Mouse (Mus musculus) brain, embryonic 14.5 days (tissue): ENCODE measurements around the gene Mybl2. TPM values are rescaled to one million over a fixed set of nuclear protein-coding genes. Genes with fewer than 3 reads are reported as not detected.

Source experiments
- DNase-seq: peaks from one replicate; pipeline ENCODE4 v3.0.0-alpha.2; 2011; ENCODE audit warnings: low read depth
- CTCF ChIP-seq: fragments of 200-500 bp; IDR thresholded peaks from 2 replicates; pipeline ENCODE4 v1.5.1; 2012; ENCODE audit warnings: inconsistent platforms, mild to moderate bottlenecking, moderate library complexity, borderline replicate concordance; ENCODE audit not compliant: insufficient read depth, insufficient read length; ENCODE audit errors: extremely low read depth
- POLR2A ChIP-seq: fragments of 200-500 bp; IDR thresholded peaks from 2 replicates; pipeline ENCODE4 v1.6.1; 2012; ENCODE audit warnings: mild to moderate bottlenecking, inconsistent platforms, borderline replicate concordance; ENCODE audit not compliant: poor library complexity, insufficient read depth, insufficient read length, severe bottlenecking; ENCODE audit errors: extremely low read depth
- polyA plus RNA-seq: library from polyadenylated mRNA; depleted of rRNA; stranded (reverse); fragments of >200 nt; gene quantifications from 2 replicates; pipeline ENCODE4 v1.2.3, GENCODE M21; 2012; rRNA removed

Gene Mybl2
- polyA plus RNA-seq: 11.0 and 15.9 TPM in 2 replicates

GRCm38 (mm10) chr2:163054335-163054840 is at the start of gene Mybl2:
TSS of gene Mybl2 (plus strand) at chr2:163054687.
- DNase-seq: peak; percentile 97
- TF ChIP-seq CTCF: no peak
- 0 out of 2 replicates have a peak, but pooled peaks have one; percentile 35 for TF ChIP-seq POLR2A

GRCm38 (mm10) chr2:163007299-163007698 is 47.2 kb upstream of the Mybl2 start:
- DNase-seq: no peak

GRCm38 (mm10) chr2:163016916-163017743 is 37.4 kb upstream of the Mybl2 start, which contains the start of gene Ift52:
TSS of gene Ift52 (plus strand) at chr2:163017354.
- peak; percentile 96 for DNase-seq
- TF ChIP-seq CTCF: no peak
- peak; percentile 64; the same call in 1 of the 2 replicates for TF ChIP-seq POLR2A

More at GRCm38 (mm10) chr2:163007299-163007698, 47.2 kb upstream of the Mybl2 start:
- no peak for TF ChIP-seq CTCF
- no peak for TF ChIP-seq POLR2A

- DNase-seq: no peak
- TF ChIP-seq CTCF (no peak), POLR2A (no peak)
These were observed 23.2 kb upstream of the Mybl2 start for GRCm38 (mm10) chr2:163031289-163031688.

GRCm38 (mm10) chr2:163031757-163032156 is 22.7 kb upstream of the Mybl2 start:
- no peak for DNase-seq
- TF ChIP-seq CTCF: no peak
- TF ChIP-seq POLR2A: no peak

GRCm38 (mm10) chr2:163032622-163033021 is 21.9 kb upstream of the Mybl2 start:
- DNase-seq: peak; percentile 8
- TF ChIP-seq POLR2A: no peak
- TF ChIP-seq CTCF: no peak

- no peak for DNase-seq
- TF ChIP-seq CTCF (no peak), POLR2A (no peak)
These were observed 14.5 kb upstream of the Mybl2 start for GRCm38 (mm10) chr2:163039940-163040339.

- DNase-seq: peak; percentile 92
- TF ChIP-seq POLR2A (no peak), CTCF (peak; percentile 99)
These were observed 6.4 kb upstream of the Mybl2 start for GRCm38 (mm10) chr2:163048125-163048524.

- no peak for DNase-seq
- TF ChIP-seq CTCF (no peak), POLR2A (no peak)
These were observed 5.4 kb upstream of the Mybl2 start for GRCm38 (mm10) chr2:163049116-163049515.

GRCm38 (mm10) chr2:163051691-163052090 is 2.8 kb upstream of the Mybl2 start:
- no peak for TF ChIP-seq CTCF
- TF ChIP-seq POLR2A: no peak
- no peak for DNase-seq

- DNase-seq: no peak
- TF ChIP-seq CTCF (no peak), POLR2A (no peak)
These were observed 2.4 kb upstream of the Mybl2 start for GRCm38 (mm10) chr2:163052101-163052500.
